8 mouse cellular contexts compared by ENCODE assay signal in genomic region chr3:116327001-116327615, GRCm38 (mm10).
A peak's percentile ranks its signal among the peaks of the same experiment; 100 is the strongest.
DNase-seq lines count a peak whose midpoint lies in the region; ATAC-seq and TF ChIP-seq lines count a peak whose summit lies in the region.

No protein-coding gene starts in this region.

- no peak overlapping the region for H3K4me3 ChIP-seq in MEL (ENCODE audit: control insufficient read depth in 1 of 2, insufficient read depth in 1 of 2, low read depth in 2 of 2, low read length in 2 of 2)
- H3K4me3 ChIP-seq in forebrain, postnatal 0 days (ENCODE audit: low read depth, low read length): peak overlapping the region; percentile 24; the same call in 1 of the 2 replicates
- peak overlapping the region; percentile 12; the same call in 1 of the 2 replicates for H3K4me3 ChIP-seq in lung, embryonic 15.5 days

- H3K27ac ChIP-seq in MEL (ENCODE audit: control insufficient read depth, low read depth, low read length): no peak overlapping the region
- peak overlapping the region; percentile 55 for H3K27ac ChIP-seq in forebrain, postnatal 0 days (ENCODE audit: low read depth, low read length)
- H3K27ac ChIP-seq in lung, embryonic 15.5 days: no peak overlapping the region

- no peaks in the 10 kb centered on the region for H3K4me1 ChIP-seq in MEL (ENCODE audit: control insufficient read depth in 1 of 2, insufficient read depth in 2 of 2, low read length in 2 of 2)
- 0 out of 2 replicates have a peak, but pooled peaks cover 4% of the 10 kb centered on the region for H3K4me1 ChIP-seq in forebrain, postnatal 0 days (ENCODE audit: insufficient read depth)
- H3K4me1 ChIP-seq in lung, embryonic 15.5 days: peaks cover 7% of the 10 kb centered on the region

- TF ChIP-seq RAD21 in MEL (IDR thresholded peaks at IDR 0.05; ENCODE audit: low read depth, low read length): peak; percentile 65

- no peak overlapping the region for H3K9ac ChIP-seq in MEL (ENCODE audit: control insufficient read depth, low read depth, low read length, poor library complexity, severe bottlenecking)
- H3K9ac ChIP-seq in forebrain, postnatal 0 days: peak overlapping the region; percentile 48
- H3K9ac ChIP-seq in lung, embryonic 15.5 days: 0 out of 2 replicates have a peak overlapping the region, but pooled peaks have one; percentile 13

- no peaks in the 10 kb centered on the region for H3K9me3 ChIP-seq in MEL (replicated peaks; ENCODE audit: insufficient read depth, low read length)
- H3K9me3 ChIP-seq in forebrain, postnatal 0 days (ENCODE audit: low read length): no peaks in the 10 kb centered on the region
- H3K9me3 ChIP-seq in lung, embryonic 15.5 days: no peaks in the 10 kb centered on the region

- peak; percentile 46 to 85 (median 82) for TF ChIP-seq CTCF in MEL (IDR thresholded peaks at IDR 0.05 in 2 of 3, conservative IDR thresholded peaks at IDR 0.05 in 1 of 3; ENCODE audit: control insufficient read depth in 1 of 3, insufficient read depth in 1 of 3, low read depth in 2 of 3, low read length in 3 of 3, poor library complexity in 1 of 3, severe bottlenecking in 1 of 3)
- peak; percentile 99 for TF ChIP-seq CTCF in forebrain, postnatal 0 days (IDR thresholded peaks at IDR 0.05; ENCODE audit: low read depth)

- peak; percentile 54 for DNase-seq in MEL (ENCODE audit: low read depth, low spot score)
- peak; percentile 86 to 92 for DNase-seq in cerebellum, adult 18-20 months
- peak; percentile 95 for DNase-seq in forebrain, postnatal 0 days
- peak; percentile 86 for DNase-seq in layer of hippocampus, adult 9-10 months (ENCODE audit: low spot score)
- DNase-seq in ovary, postnatal 14 days (ENCODE audit: low spot score): peak; percentile 82
- DNase-seq in thymus, postnatal 10 days (ENCODE audit: low spot score in 2 of 2): peak; percentile 54 to 84

- no peaks in the 10 kb centered on the region for H3K79me2 ChIP-seq in MEL (ENCODE audit: control insufficient read depth, insufficient read depth, low read length, poor library complexity)

- peak overlapping the region; percentile 59 for H3K4me2 ChIP-seq in forebrain, postnatal 0 days (ENCODE audit: low read depth)
- H3K4me2 ChIP-seq in lung, embryonic 15.5 days: peak overlapping the region; percentile 50

- 6% methylated on average over 23 of the region's 23 CpGs for WGBS in forebrain, postnatal 0 days
- 11% methylated on average over 23 of the region's 23 CpGs for WGBS in lung, embryonic 15.5 days

- no peak for TF ChIP-seq EP300 in MEL (IDR thresholded peaks at IDR 0.05; ENCODE audit: low read depth in 1 of 2, low read length in 2 of 2)

- no peak for TF ChIP-seq POLR2A in MEL (IDR thresholded peaks at IDR 0.05; ENCODE audit: control insufficient read depth in 1 of 2, insufficient read depth in 1 of 2, low read depth in 1 of 2, low read length in 2 of 2, poor library complexity in 1 of 2)

- ATAC-seq in forebrain, postnatal 0 days: peak; percentile 89
- ATAC-seq in hematopoietic stem cell, adult 5-6 weeks (replicated peaks in 1 of 2; ENCODE audit: insufficient read depth in 1 of 2, low FRiP score in 2 of 2, low TSS enrichment in 1 of 2, low read depth in 1 of 2, poor library complexity in 2 of 2, severe bottlenecking in 2 of 2): peak; percentile 85 to 89
- ATAC-seq in lung, embryonic 15.5 days (ENCODE audit: borderline replicate concordance, extremely low read depth, low FRiP score, low TSS enrichment): peak; percentile 47; the same call in 1 of the 2 replicates

- H3K36me3 ChIP-seq in MEL (ENCODE audit: control insufficient read depth in 1 of 2, insufficient read depth in 2 of 2, low read length in 2 of 2): no peaks in the 10 kb centered on the region
- H3K36me3 ChIP-seq in forebrain, postnatal 0 days (ENCODE audit: insufficient read depth): no peaks in the 10 kb centered on the region
- no peaks in the 10 kb centered on the region for H3K36me3 ChIP-seq in lung, embryonic 15.5 days

- H3K27me3 ChIP-seq in MEL (ENCODE audit: control insufficient read depth in 1 of 2, insufficient read depth in 2 of 2, low read length in 2 of 2): no peaks in the 10 kb centered on the region
- H3K27me3 ChIP-seq in forebrain, postnatal 0 days (ENCODE audit: insufficient read depth, low read length): no peaks in the 10 kb centered on the region
- no peaks in the 10 kb centered on the region for H3K27me3 ChIP-seq in lung, embryonic 15.5 days

TF ChIP-seq in MEL, 35 proteins besides CTCF, POLR2A, EP300 and RAD21:
- TF ChIP-seq SMC3 (IDR thresholded peaks at IDR 0.05; ENCODE audit: low read depth, low read length) (peak; percentile 76), USF2 (IDR thresholded peaks at IDR 0.05; ENCODE audit: borderline replicate concordance in 1 of 2, insufficient read depth in 1 of 2, low read depth in 1 of 2, low read length in 2 of 2) (no peak), JUND (IDR thresholded peaks at IDR 0.05; ENCODE audit: low read depth, low read length) (no peak), NELFE (IDR thresholded peaks at IDR 0.05; ENCODE audit: low read depth, low read length) (no peak), USF1 (IDR thresholded peaks at IDR 0.05; ENCODE audit: low read depth, low read length) (no peak)
TF ChIP-seq in MEL: peak in this region for 1.

Comparison
In these comparisons a context has a peak if more than half of its experiments do, and no peak if none do; other contexts are left out.
1. H3K4me3 ChIP-seq: peak in forebrain, postnatal 0 days (single experiment) and lung, embryonic 15.5 days (single experiment); none in MEL (0 of 2).
2. Peak in every context shown above with its lines, with median percentiles within 50 percentile points of each other: DNase-seq and ATAC-seq.